Mouse (Mus musculus): ENCODE data around the gene Rbx1. TPM values are rescaled to one million over a fixed set of nuclear protein-coding genes. Genes with fewer than 3 reads are reported as not detected.

The Rbx1 gene
- total RNA-seq (2023) = 101 TPM

DNA sequence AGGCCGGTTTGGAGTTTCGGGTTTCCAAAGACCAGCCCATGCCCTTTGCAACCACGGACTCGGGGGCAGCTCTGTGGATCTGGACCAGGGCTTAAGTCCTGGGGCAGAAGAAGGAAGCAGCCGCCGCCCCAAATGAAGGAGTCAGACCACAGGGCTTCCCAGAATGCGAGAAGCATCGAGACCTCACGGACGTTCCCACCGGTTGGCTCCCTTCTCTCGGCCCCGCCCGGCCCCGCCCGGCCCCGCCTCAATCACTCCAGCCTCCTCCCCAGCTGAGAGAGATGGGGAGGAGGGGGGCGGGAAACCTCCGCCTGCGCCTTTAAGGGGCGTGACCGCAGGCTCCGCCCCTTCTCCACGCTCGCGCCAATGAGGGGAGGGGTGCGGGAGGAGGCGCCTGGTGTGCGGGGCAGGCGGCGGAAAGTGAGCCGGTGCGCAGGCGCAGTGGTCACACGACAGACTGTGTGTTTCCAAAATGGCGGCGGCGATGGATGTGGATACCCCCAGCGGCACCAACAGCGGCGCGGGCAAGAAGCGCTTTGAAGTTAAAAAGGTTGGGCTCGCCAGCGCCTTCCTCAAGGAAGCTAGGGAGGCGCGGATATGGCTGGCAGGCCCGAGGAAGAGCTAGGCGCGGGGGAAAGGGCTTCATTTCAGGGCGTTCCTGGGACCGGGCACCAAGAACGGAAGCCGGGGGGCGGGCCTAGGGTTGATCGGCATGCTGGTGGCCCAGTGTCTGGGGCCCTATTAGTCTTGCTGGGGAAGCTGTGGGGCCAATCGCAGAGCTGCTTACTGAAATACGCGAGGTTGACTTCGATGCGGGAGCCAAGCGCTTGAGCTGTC is at the start of gene Rbx1:
Rbx1 (plus strand) TSS at position 396 of the 837 bp plus-strand sequence.

Other genes starting within 250 kb of the Rbx1 start
- gene Mchr1, start 230.8 kb upstream of the Rbx1 start, total RNA-seq (2023) = not detected
- gene Slc25a17, start 105.5 kb upstream of the Rbx1 start, total RNA-seq (2023) = 32.9 TPM
- 83.9 TPM for gene St13, start 66.2 kb upstream of the Rbx1 start, total RNA-seq (2023)
- gene Xpnpep3, start 66.2 kb upstream of the Rbx1 start, total RNA-seq (2023) = 19.8 TPM
- not detected for gene Dnajb7, start 58.0 kb upstream of the Rbx1 start, total RNA-seq (2023)
- gene Ep300, start 119.1 kb downstream of the Rbx1 start, total RNA-seq (2023) = 130 TPM
- gene L3mbtl2, start 197.6 kb downstream of the Rbx1 start, total RNA-seq (2023) = 45.7 TPM
- gene Chadl, start 231.0 kb downstream of the Rbx1 start, total RNA-seq (2023) = not detected